Mouse (Mus musculus): ENCODE measurements at regions not wholly inside any gene's neighbourhood (a gene's known extent, or its start where the extent isn't known, plus 50 kb on each side); places are given as distances from the start of the nearest gene placed in this dataset.

DNA sequence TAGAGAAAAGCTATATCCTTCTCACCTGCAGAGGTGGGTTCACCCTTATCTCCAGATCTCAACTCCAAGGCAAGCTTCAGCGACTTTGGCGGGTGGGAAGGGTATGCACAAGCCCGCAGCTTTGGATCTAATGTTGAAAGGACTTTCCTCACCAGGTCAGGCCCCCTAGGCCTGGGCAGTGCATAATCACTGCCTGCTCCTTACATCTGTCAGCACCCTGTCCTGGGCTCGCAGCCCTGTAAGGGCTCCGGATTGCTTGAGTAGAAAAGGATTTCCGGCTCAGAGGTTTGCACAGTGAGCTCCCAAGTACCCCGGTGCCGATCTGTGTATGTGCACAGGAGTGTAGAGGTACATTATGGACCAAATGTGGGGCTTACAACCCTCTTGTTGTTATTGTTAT lies 68.8 kb upstream of the 1600014C23Rik start:
- no peak for DNase-seq (ENCODE audit: extremely low spot score in 1 of 2, low spot score in 1 of 2)

DNA sequence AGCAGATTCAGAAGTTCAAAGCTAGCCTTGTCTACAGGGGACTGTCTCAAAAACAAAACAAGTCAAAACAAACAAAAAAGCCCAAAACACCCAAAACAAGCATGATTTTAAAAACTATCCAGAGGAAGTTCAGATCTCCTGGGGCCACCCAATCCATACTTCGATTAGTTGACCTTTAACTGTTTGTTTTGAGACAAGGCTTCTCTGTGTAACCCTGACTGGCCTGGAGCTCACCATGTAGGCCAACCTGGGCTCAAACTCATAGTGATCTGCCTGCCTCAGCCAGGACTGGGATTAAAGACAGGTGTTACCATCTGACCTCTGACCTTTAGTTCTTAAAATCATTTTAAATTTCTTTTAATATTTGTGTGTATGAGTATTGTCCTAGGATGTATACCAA lies 66.1 kb upstream of the 1600014C23Rik start:
- DNase-seq (ENCODE audit: extremely low spot score in 1 of 2, low spot score in 1 of 2): no peak

DNA sequence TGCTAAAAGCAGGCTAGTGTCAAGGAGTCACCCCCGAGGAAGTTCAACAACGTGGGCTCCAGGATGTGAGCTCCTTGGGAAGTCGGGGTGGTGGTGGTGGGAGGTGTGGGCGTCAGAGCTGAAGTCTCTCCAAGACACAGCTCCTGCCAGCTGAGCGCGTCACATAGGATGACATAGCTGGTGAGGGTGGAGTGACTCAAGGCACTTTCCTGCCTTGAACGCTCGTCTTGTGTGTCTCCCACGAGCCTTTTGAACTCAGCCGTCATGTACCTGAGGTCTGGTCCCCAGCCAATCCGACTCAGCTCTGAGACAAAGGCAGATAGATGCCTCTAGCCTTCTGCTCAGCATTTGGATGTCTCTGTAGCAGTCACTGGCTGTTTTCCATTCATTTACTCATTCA lies 65.4 kb upstream of the 1600014C23Rik start:
- DNase-seq (ENCODE audit: extremely low spot score in 1 of 2, low spot score in 1 of 2): no peak

DNA sequence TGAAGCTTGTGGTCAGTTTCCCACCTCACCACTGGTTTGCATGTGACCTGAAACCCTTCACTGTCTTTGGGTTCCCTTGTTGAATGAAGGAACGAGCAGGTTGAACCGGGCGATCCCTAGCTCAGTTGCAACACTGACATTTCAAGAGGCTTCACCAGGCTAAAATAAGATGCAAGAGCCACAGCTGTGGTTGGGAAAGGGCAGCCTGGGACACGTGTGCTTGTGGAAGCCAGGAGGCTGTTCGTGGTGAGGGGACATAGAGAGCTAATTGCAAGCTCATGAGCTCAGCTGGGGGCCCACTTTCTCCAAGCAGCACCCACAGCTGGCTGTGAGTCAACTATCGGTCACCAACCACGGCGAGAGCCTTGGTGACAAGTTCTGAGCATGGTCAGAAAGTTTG lies 64.8 kb upstream of the 1600014C23Rik start:
- DNase-seq (ENCODE audit: extremely low spot score in 1 of 2, low spot score in 1 of 2): no peak

DNA sequence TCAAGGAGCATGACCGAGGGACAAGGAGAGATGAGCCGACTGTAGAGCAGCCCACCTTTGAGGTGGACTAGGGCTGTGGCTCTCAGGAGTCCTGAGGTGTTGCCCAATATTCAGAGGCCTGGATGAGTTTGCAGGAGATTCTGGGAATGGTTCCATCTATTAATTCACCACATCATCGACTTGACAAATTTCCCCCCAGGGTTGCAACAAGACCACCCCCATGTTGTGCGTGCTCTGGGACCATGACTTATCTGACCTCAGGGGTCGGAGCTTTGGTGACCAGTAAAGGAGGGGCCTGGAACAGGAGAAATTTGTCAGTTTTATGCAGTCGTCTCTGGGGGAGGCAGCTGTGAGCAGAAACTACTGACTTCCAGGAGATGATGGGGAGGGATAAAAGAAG lies 63.5 kb upstream of the 1600014C23Rik start:
- DNase-seq (ENCODE audit: extremely low spot score in 1 of 2, low spot score in 1 of 2): no peak

DNA sequence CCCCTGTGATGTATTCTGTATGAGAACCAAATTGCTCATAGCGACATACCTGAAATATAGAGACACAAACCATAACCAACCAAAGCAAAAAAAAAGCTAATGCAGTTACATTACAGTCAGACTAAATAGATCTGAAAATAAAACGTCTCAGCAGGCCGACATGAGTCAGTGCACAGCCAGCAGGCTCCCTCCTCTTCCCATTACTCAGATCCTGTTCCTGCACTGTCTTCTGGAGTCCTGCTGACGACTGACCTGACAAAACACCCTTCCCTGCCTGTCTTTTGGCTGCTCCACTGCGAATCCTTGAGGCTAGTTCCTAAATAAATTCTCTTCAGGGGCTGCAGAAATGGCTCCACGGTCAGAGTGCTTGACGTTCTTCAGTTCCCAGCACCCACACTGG lies 61.3 kb upstream of the 1600014C23Rik start:
- no peak for DNase-seq (ENCODE audit: extremely low spot score in 1 of 2, low spot score in 1 of 2)

DNA sequence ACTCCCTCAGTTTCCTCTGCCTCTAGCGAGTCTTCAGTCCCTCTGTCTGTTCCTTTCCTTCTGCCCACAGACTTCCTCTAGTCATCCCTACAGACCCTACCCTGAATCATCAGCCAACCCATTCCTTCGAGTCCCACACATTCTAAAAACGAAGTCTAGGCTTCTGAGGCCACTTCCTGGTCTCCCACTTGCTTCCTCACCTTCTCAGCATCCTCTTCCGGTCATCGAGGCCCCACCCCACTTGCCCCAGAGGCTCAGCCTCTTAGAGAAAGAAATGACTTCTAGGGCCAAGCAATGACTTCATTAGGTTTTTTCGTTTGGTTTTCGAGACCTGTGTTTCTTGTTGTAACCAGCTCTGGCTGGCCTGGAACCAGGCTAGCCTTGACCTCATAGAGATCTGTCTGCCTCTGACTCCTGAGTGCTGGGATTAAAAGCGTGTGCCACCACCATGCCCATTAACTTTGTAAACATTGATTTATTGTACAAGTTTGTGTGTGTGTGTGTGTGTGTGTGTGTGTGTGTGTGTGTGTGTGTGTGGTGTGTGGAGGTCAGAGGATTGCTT lies 57.4 kb upstream of the 1600014C23Rik start:
- DNase-seq (ENCODE audit: extremely low spot score in 1 of 2, low spot score in 1 of 2): no peak

DNA sequence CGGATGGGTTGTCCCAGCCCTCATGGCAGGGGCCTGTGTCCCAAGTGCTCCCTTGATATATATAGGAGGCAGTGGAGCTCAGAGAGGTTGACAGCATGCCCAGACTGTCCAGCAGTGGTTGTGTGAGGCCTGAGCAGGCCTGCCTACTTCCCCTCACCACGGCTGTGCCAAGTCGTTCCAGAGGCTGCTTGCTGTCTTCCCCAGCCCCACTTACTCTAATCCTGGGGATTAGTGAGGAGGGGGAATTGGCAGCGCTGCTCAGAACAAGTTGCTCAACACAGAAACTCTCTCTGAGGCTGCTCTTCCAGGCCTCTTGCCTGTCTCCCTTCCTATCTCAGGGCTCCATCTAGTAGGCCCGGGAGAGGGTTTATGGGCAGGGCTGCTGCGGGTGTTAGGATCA lies 56.1 kb upstream of the 1600014C23Rik start:
- no peak for DNase-seq (ENCODE audit: extremely low spot score in 1 of 2, low spot score in 1 of 2)

DNA sequence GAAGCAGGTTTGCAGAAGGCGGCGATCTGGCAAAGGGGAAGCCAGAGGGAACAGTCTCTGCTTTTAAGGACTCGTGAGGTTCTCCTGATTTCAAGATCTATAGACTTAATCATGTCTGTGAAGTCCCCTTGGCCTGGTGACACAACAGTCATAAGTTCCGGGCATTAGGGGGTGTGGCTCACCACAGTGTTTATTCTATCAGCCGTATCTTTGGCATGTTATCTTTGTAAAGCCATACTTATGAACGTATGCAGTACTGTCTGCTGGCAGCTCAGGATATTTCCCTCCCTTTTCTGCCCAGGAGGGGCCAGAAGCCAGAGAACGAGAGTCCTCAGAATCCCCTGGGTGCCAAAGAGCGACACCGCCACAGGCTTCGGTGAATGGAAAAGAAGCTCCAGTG lies 51.3 kb upstream of the 1600014C23Rik start:
- no peak for DNase-seq (ENCODE audit: extremely low spot score in 1 of 2, low spot score in 1 of 2)

DNA sequence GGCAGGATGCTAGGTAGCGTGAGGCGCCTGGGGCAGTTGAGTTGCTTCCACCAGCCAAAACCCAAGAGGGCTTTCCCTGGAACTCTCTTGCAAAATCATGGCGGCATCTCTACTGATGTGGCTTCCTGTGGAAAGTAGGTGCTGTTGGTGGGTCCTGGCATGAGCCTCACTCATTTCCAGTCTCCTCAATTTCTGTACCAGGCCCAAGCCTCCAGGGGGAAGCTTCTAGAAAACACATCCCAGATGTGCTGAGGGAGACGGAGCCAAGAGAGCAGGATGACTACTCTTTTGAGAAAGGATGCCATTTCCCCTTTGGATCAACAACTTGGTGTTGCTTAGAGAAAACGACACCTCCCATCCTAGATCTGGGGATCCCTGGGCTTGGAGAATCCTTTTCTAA lies 50.9 kb upstream of the 1600014C23Rik start:
- no peak for DNase-seq (ENCODE audit: extremely low spot score in 1 of 2, low spot score in 1 of 2)
